Mouse (Mus musculus): Measurements from ENCODE around the gene Cpeb3.

DNA sequence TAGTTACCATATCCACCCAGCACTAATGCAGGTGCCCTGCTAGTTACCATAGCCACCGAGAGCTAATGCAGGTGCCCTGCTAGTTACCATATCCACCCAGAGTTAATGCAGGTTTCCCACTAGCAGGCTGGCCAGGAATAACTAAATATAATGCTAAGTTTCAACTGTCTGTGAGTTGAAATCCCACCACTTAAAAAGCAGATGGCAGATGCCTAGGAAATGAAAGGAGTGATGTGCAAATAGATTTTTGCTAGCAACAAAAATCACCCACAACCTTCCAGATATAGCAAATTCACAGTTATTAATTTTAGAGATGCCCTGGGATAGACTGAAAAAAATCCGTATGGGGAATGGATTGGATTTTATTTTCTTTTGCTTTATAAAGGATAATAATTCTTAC, 176.0 kb downstream of the Cpeb3 start:
- TF ChIP-seq POLR2A (IDR thresholded peaks at IDR 0.05; ENCODE audit: control insufficient read depth, extremely low read depth, insufficient read depth, low read length, poor library complexity) = no peak
- TF ChIP-seq CTCF (IDR thresholded peaks at IDR 0.05; ENCODE audit: borderline replicate concordance, control insufficient read depth, extremely low read depth, insufficient read depth, low read length, poor library complexity) = no peak
